ENCODE assay signal across 8 mouse cellular contexts in genomic region chr15:97992712-97993286, GRCm38 (mm10). TPM values are rescaled to one million over a fixed set of nuclear protein-coding genes. Genes with fewer than 3 reads are reported as not detected.
A peak's percentile ranks its signal among the peaks of the same experiment; 100 is the strongest.
DNase-seq lines count a peak whose midpoint lies in the region; ATAC-seq and TF ChIP-seq lines count a peak whose summit lies in the region.

No protein-coding gene starts in this region.

- peak; percentile 91 for ATAC-seq in G1E (ENCODE audit: extremely low read depth, insufficient number of reproducible peaks, low FRiP score, poor library complexity, severe bottlenecking)
- ATAC-seq in forebrain, postnatal 0 days, result peak; percentile 98
- peak; percentile 85 for ATAC-seq in liver, embryonic 16.5 days (ENCODE audit: low read depth)
- peak; percentile 95 for ATAC-seq in neural tube, embryonic 15.5 days (ENCODE audit: low FRiP score)

- H3K4me3 ChIP-seq in G1E (ENCODE audit: low read depth, low read length), result no peak overlapping the region
- H3K4me3 ChIP-seq in cerebellum, adult 2 months (replicated peaks; ENCODE audit: insufficient read depth, low read depth, low read length), result peak overlapping the region; percentile 54
- peak overlapping the region; percentile 29 for H3K4me3 ChIP-seq in forebrain, postnatal 0 days (ENCODE audit: low read depth, low read length)
- H3K4me3 ChIP-seq in liver, embryonic 16.5 days (ENCODE audit: low read depth, low read length), result no peak overlapping the region
- peak overlapping the region; percentile 34 for H3K4me3 ChIP-seq in neural tube, embryonic 15.5 days (replicated peaks)
- peak overlapping the region; percentile 51 for H3K4me3 ChIP-seq in testis, adult 2 months (ENCODE audit: control insufficient read depth, low read depth, low read length)

- TF ChIP-seq POLR2A in cerebellum, adult 2 months (IDR thresholded peaks at IDR 0.05; ENCODE audit: borderline replicate concordance, insufficient read depth, low read length), result no peak
- TF ChIP-seq POLR2A in testis, adult 2 months (IDR thresholded peaks at IDR 0.05; ENCODE audit: control insufficient read depth, low read depth, low read length), result no peak

- H3K27me3 ChIP-seq in G1E (ENCODE audit: insufficient read depth, low read length), result peaks cover 28% of the 10 kb centered on the region
- no peaks in the 10 kb centered on the region; the same call in 1 of the 2 replicates for H3K27me3 ChIP-seq in cerebellum, adult 2 months (ENCODE audit: control insufficient read depth, insufficient read depth, low read length)
- no peaks in the 10 kb centered on the region for H3K27me3 ChIP-seq in forebrain, postnatal 0 days (ENCODE audit: insufficient read depth, low read length)
- H3K27me3 ChIP-seq in liver, embryonic 16.5 days (ENCODE audit: control insufficient read depth, insufficient read depth, low read depth, low read length), result peaks cover 7% of the 10 kb centered on the region
- 0 out of 2 replicates have a peak, but pooled peaks cover 1% of the 10 kb centered on the region for H3K27me3 ChIP-seq in neural tube, embryonic 15.5 days (replicated peaks)
- H3K27me3 ChIP-seq in testis, adult 2 months (ENCODE audit: control insufficient read depth, insufficient read depth, low read length), result no peaks in the 10 kb centered on the region

- no peaks in the 10 kb centered on the region for H3K4me1 ChIP-seq in G1E (ENCODE audit: insufficient read depth, low read depth, low read length)
- peaks cover 9% of the 10 kb centered on the region; the same call in 1 of the 2 replicates for H3K4me1 ChIP-seq in cerebellum, adult 2 months (ENCODE audit: control insufficient read depth, insufficient read depth, low read length)
- peaks cover 18% of the 10 kb centered on the region for H3K4me1 ChIP-seq in forebrain, postnatal 0 days (ENCODE audit: insufficient read depth)
- peaks cover 4% of the 10 kb centered on the region for H3K4me1 ChIP-seq in liver, embryonic 16.5 days (ENCODE audit: control insufficient read depth, low read depth, low read length)
- peaks cover 64% of the 10 kb centered on the region for H3K4me1 ChIP-seq in neural tube, embryonic 15.5 days
- H3K4me1 ChIP-seq in testis, adult 2 months (ENCODE audit: control insufficient read depth, insufficient read depth, low read length), result peaks cover 28% of the 10 kb centered on the region

- peak overlapping the region; percentile 62 for H3K4me2 ChIP-seq in forebrain, postnatal 0 days (ENCODE audit: low read depth)
- H3K4me2 ChIP-seq in liver, embryonic 16.5 days (ENCODE audit: low read depth, low read length), result peak overlapping the region; percentile 42
- peak overlapping the region; percentile 68 for H3K4me2 ChIP-seq in neural tube, embryonic 15.5 days

- intact Hi-C loops in heart, postnatal 36 days (cut with DNase I), result no loop called here

- no peaks in the 10 kb centered on the region for H3K9me3 ChIP-seq in G1E (replicated peaks)
- no peaks in the 10 kb centered on the region for H3K9me3 ChIP-seq in forebrain, postnatal 0 days (ENCODE audit: low read length)
- H3K9me3 ChIP-seq in liver, embryonic 16.5 days (replicated peaks; ENCODE audit: control insufficient read depth, low read length), result no peaks in the 10 kb centered on the region
- H3K9me3 ChIP-seq in neural tube, embryonic 15.5 days (replicated peaks), result no peaks in the 10 kb centered on the region

- TF ChIP-seq CTCF in G1E (IDR thresholded peaks at IDR 0.05; ENCODE audit: low read depth, low read length), result no peak
- TF ChIP-seq CTCF in cerebellum, adult 2 months (IDR thresholded peaks at IDR 0.05; ENCODE audit: borderline replicate concordance, insufficient read depth, low read depth, low read length), result no peak
- no peak for TF ChIP-seq CTCF in forebrain, postnatal 0 days (IDR thresholded peaks at IDR 0.05; ENCODE audit: low read depth)
- no peak for TF ChIP-seq CTCF in testis, adult 2 months (IDR thresholded peaks at IDR 0.05; ENCODE audit: control insufficient read depth, insufficient read depth, insufficient replicate concordance, low read depth, low read length)

- 8% methylated on average over 18 of the region's 18 CpGs for WGBS in cerebellum, adult 2 months
- WGBS in forebrain, postnatal 0 days, result 1% methylated on average over 18 of the region's 18 CpGs
- 7% methylated on average over 18 of the region's 18 CpGs for WGBS in liver, embryonic 16.5 days (ENCODE audit: insufficient replicate concordance)
- 3% methylated on average over 18 of the region's 18 CpGs for WGBS in neural tube, embryonic 15.5 days

- no peaks in the 10 kb centered on the region for H3K36me3 ChIP-seq in G1E (replicated peaks)
- no peaks in the 10 kb centered on the region for H3K36me3 ChIP-seq in forebrain, postnatal 0 days (ENCODE audit: insufficient read depth)
- H3K36me3 ChIP-seq in liver, embryonic 16.5 days (ENCODE audit: control insufficient read depth, insufficient read depth), result no peaks in the 10 kb centered on the region
- H3K36me3 ChIP-seq in neural tube, embryonic 15.5 days, result no peaks in the 10 kb centered on the region
- H3K36me3 ChIP-seq in testis, adult 2 months (ENCODE audit: control insufficient read depth, insufficient read depth, low read length), result no peaks in the 10 kb centered on the region

- H3K27ac ChIP-seq in cerebellum, adult 2 months (ENCODE audit: insufficient read depth, low read length), result no peak overlapping the region
- peak overlapping the region; percentile 84 for H3K27ac ChIP-seq in forebrain, postnatal 0 days (ENCODE audit: low read depth, low read length)
- no peak overlapping the region for H3K27ac ChIP-seq in liver, embryonic 16.5 days (ENCODE audit: low read length)
- H3K27ac ChIP-seq in neural tube, embryonic 15.5 days (replicated peaks), result peak overlapping the region; percentile 88
- H3K27ac ChIP-seq in testis, adult 2 months (ENCODE audit: control insufficient read depth, insufficient read depth, low read depth, low read length), result peak overlapping the region; percentile 50; the same call in 1 of the 2 replicates

- DNase-seq in G1E (ENCODE audit: low spot score), result no peak
- DNase-seq in cerebellum, adult 2 months, result peak; percentile 63 to 71
- peak; percentile 93 for DNase-seq in forebrain, postnatal 0 days
- peak; percentile 64 to 70 for DNase-seq in heart, postnatal 36 days
- DNase-seq in layer of hippocampus, adult 11-12 months (ENCODE audit: low spot score), result peak; percentile 81

- peak overlapping the region; percentile 60 for H3K9ac ChIP-seq in forebrain, postnatal 0 days
- H3K9ac ChIP-seq in liver, embryonic 16.5 days (ENCODE audit: low read depth, low read length), result 0 out of 2 replicates have a peak overlapping the region, but pooled peaks have one; percentile 19
- peak overlapping the region; percentile 55 for H3K9ac ChIP-seq in neural tube, embryonic 15.5 days (replicated peaks)

RNA-seq across cellular contexts. Expression of gene Col2a1, which starts 11.7 kb away (rescaled TPM):
- total RNA-seq in G1E (2014; fragmentation: Nextera tagmentation) (not detected in 2 replicates), G1E (2017) (0.06 and 0.11 TPM in 2 replicates)
- polyA plus RNA-seq in G1E (2012), result 0.01 TPM in 1 of 2 replicates, not detected in the other
- polyA plus RNA-seq in cerebellum, adult 2 months (2012; rRNA removed), result 2.2 and 2.4 TPM in 2 replicates
- 7.6 and 28.3 TPM in 2 replicates for total RNA-seq in forebrain, postnatal 0 days (2014; rRNA removed)
- polyA plus RNA-seq in forebrain, postnatal 0 days (2015; fragmentation: Nextera tagmentation; extraction: Ambion mirVana), result 2.5 and 4.9 TPM in 2 replicates
- total RNA-seq in heart, postnatal 36 days (2021), result under 1 TPM; 0.08 to 0.46 TPM
- 0.09 and 0.12 TPM in 2 replicates for polyA plus RNA-seq in liver, embryonic 16.5 days (2015; fragmentation: Nextera tagmentation; extraction: Ambion mirVana)
- polyA plus RNA-seq in neural tube, embryonic 15.5 days (2015; fragmentation: Nextera tagmentation; extraction: Ambion mirVana), result 33.8 and 62.9 TPM in 2 replicates
- 13.5 and 14.6 TPM in 2 replicates for polyA plus RNA-seq in testis, adult 2 months (2012; rRNA removed)

RNA-seq across cellular contexts. Expression of gene Tmem106c, which starts 28.8 kb away (rescaled TPM):
- total RNA-seq in G1E (2014; fragmentation: Nextera tagmentation) (52.1 and 54.3 TPM in 2 replicates), G1E (2017) (18.6 and 18.7 TPM in 2 replicates)
- 12.5 and 19.2 TPM in 2 replicates for polyA plus RNA-seq in G1E (2012)
- polyA plus RNA-seq in cerebellum, adult 2 months (2012; rRNA removed), result 74.1 and 74.5 TPM in 2 replicates
- total RNA-seq in forebrain, postnatal 0 days (2014; rRNA removed), result 44.4 and 50.8 TPM in 2 replicates
- 62.8 and 66.1 TPM in 2 replicates for polyA plus RNA-seq in forebrain, postnatal 0 days (2015; fragmentation: Nextera tagmentation; extraction: Ambion mirVana)
- 10 to 100 TPM; 10.6 to 12.0 TPM for total RNA-seq in heart, postnatal 36 days (2021)
- polyA plus RNA-seq in liver, embryonic 16.5 days (2015; fragmentation: Nextera tagmentation; extraction: Ambion mirVana), result 12.2 and 14.4 TPM in 2 replicates
- 48.0 and 48.6 TPM in 2 replicates for polyA plus RNA-seq in neural tube, embryonic 15.5 days (2015; fragmentation: Nextera tagmentation; extraction: Ambion mirVana)
- 55.7 and 58.7 TPM in 2 replicates for polyA plus RNA-seq in testis, adult 2 months (2012; rRNA removed)

Comparison
In these comparisons a context has a peak if more than half of its experiments do, and no peak if none do; other contexts are left out.
1. H3K4me3 ChIP-seq: peak in cerebellum, adult 2 months (single experiment), forebrain, postnatal 0 days (single experiment), neural tube, embryonic 15.5 days (single experiment) and testis, adult 2 months (single experiment); none in G1E (single experiment) and liver, embryonic 16.5 days (single experiment).
2. H3K27ac ChIP-seq: peak in forebrain, postnatal 0 days (single experiment), neural tube, embryonic 15.5 days (single experiment) and testis, adult 2 months (single experiment); none in cerebellum, adult 2 months (single experiment) and liver, embryonic 16.5 days (single experiment).
3. Peak in every context shown above with its lines, with median percentiles within 50 percentile points of each other: ATAC-seq, H3K4me2 ChIP-seq and H3K9ac ChIP-seq.